Mouse (Mus musculus): ENCODE results near the gene Ccng1.
A peak's percentile ranks its signal among the peaks of the same experiment; 100 is the strongest.

The Ccng1 gene

GRCm38 (mm10) chr11:40718324-40718723 lies 36.8 kb downstream of the Ccng1 start:
- DNase-seq (ENCODE audit: low read depth), result peak; percentile 49

- peak; percentile 27 for DNase-seq (ENCODE audit: low read depth)
Measured at GRCm38 (mm10) chr11:40715524-40715923, 39.6 kb downstream of the Ccng1 start.

GRCm38 (mm10) chr11:40713858-40714257 lies 41.3 kb downstream of the Ccng1 start:
- DNase-seq (ENCODE audit: low read depth), result no peak

GRCm38 (mm10) chr11:40709899-40710298 lies 45.2 kb downstream of the Ccng1 start:
- peak; percentile 52 for DNase-seq (ENCODE audit: low read depth)
